Comparison of ENCODE assay signal across 20 mouse cellular contexts in the genomic region with DNA sequence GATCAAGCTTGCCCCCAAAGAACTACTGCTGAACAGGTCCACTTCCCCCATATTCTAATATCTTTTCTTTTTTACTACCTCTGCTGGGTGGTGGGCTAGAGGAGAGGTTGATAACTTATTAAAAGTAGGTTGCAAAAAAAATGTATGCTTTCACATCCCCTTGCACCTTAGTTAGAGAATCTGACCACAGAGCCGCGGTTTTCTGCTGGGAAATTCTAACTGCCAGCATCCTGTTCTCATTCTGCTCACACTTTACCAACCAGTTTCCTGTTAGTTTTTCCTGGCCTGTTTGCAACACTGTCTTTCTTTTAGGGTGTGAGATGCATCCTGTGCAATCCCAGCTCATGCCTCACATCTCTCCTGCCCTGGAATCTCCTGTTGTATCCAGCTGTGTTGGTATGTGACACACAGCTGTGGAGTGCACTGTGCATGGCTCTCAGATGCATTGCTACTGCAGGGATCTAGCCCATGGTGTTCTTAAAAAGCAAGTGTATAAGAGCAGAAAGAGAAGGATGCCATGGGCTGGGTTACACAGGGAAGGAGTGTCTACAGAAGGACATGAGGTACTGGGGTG. TPM values are rescaled to one million over a fixed set of nuclear protein-coding genes. Genes with fewer than 3 reads are reported as not detected.
DNase-seq lines count a peak whose midpoint lies in the region; ATAC-seq and TF ChIP-seq lines count a peak whose summit lies in the region.
"Had no signal": no experiment of that assay in that cellular context is flagged by ENCODE, and none has a peak within 500 bp of the region (broad histone marks: within the 10 kb centered on the region; RNA-seq: fewer than 3 reads in every experiment).

No protein-coding gene starts in this region.

- peak; percentile 55; the same call in 1 of the 2 replicates for ATAC-seq in heart, embryonic 16.5 days (replicated peaks; ENCODE audit: extremely low read depth, insufficient read depth, low FRiP score)
- ATAC-seq in kidney, embryonic 14.5 days (ENCODE audit: low FRiP score, low TSS enrichment), result no peak
- ATAC-seq: Patski had no signal

- H3K27ac ChIP-seq in heart, embryonic 16.5 days (ENCODE audit: low read length), result peak overlapping the region; percentile 23; the same call in 1 of the 2 replicates
- H3K27ac ChIP-seq in CH12.LX (ENCODE audit: insufficient read depth, low read depth), result peak overlapping the region; percentile 88
- no peak overlapping the region for H3K27ac ChIP-seq in kidney, embryonic 14.5 days (ENCODE audit: low read depth, low read length)
- H3K27ac ChIP-seq: embryonic facial prominence, embryonic 10.5 days; gastrocnemius, adult 2 months; hindbrain, embryonic 12.5 days; macrophage had no signal

- 44% methylated on average over 2 of the region's 2 CpGs for WGBS in heart, embryonic 16.5 days
- WGBS in kidney, embryonic 14.5 days, result 71% methylated on average over 2 of the region's 2 CpGs

- DNase-seq in heart, postnatal 4 days, result no peak
- peak; percentile 49 for DNase-seq in CH12.LX (ENCODE audit: extremely low read depth)
- DNase-seq in thymus, postnatal 10 days (ENCODE audit: low spot score in 2 of 2), result peak; percentile 59 to 60
- no peak for DNase-seq in gastrocnemius, postnatal 14 days
- no peak for DNase-seq in gastrocnemius, adult 18-20 months (ENCODE audit: low spot score)
- DNase-seq: adrenal gland, postnatal 25 days; cerebellum, adult 11-12 months; gastrocnemius, adult 2 months; kidney, adult 9 months; layer of hippocampus, adult 9-11 months; left cerebral cortex, postnatal 4 days had no signal

- H3K36me3 ChIP-seq in heart, embryonic 16.5 days (ENCODE audit: control insufficient read depth, insufficient read depth), result no peaks in the 10 kb centered on the region
- H3K36me3 ChIP-seq in CH12.LX (replicated peaks in 1 of 2; ENCODE audit: control insufficient read depth in 1 of 2, insufficient read depth in 1 of 2, low read length in 1 of 2), result no peaks in the 10 kb centered on the region
- H3K36me3 ChIP-seq in megakaryocyte, embryonic 14.5 days (replicated peaks; ENCODE audit: low read length), result no peaks in the 10 kb centered on the region
- no peaks in the 10 kb centered on the region for H3K36me3 ChIP-seq in kidney, embryonic 14.5 days (ENCODE audit: control insufficient read depth, insufficient read depth, low read length)
- H3K36me3 ChIP-seq: embryonic facial prominence, embryonic 10.5 days; hindbrain, embryonic 12.5 days had no signal

- no peak for TF ChIP-seq POLR2A in CH12.LX (IDR thresholded peaks at IDR 0.05; ENCODE audit: low read depth, low read length)

- no peaks in the 10 kb centered on the region for H3K27me3 ChIP-seq in heart, embryonic 16.5 days (ENCODE audit: control insufficient read depth, insufficient read depth, low read length)
- no peaks in the 10 kb centered on the region for H3K27me3 ChIP-seq in CH12.LX (replicated peaks)
- no peaks in the 10 kb centered on the region for H3K27me3 ChIP-seq in megakaryocyte, embryonic 14.5 days (replicated peaks)
- H3K27me3 ChIP-seq in kidney, embryonic 14.5 days (ENCODE audit: control insufficient read depth, insufficient read depth, low read length), result no peaks in the 10 kb centered on the region
- H3K27me3 ChIP-seq: hindbrain, embryonic 12.5 days; Patski had no signal

- in situ Hi-C loops in CH12.LX (cut with MboI; ENCODE audit: low pct_ligation_motif_present, low pct_unique_long_range_greater_than_20kb, low sequenced_read_pairs), result no loop called here

- H3K9ac ChIP-seq in heart, embryonic 16.5 days (ENCODE audit: low read length), result no peak overlapping the region
- H3K9ac ChIP-seq in CH12.LX (ENCODE audit: insufficient read depth, low read depth), result no peak overlapping the region
- H3K9ac ChIP-seq in kidney, embryonic 14.5 days (ENCODE audit: low read depth, low read length), result no peak overlapping the region
- H3K9ac ChIP-seq: hindbrain, embryonic 12.5 days had no signal

- dilution Hi-C loops in CH12.LX (cut with MboI; ENCODE audit: extremely low pct_ligation_motif_present, extremely low pct_unique_long_range_greater_than_20kb, low sequenced_read_pairs), result no loop called here

- no peak for TF ChIP-seq CTCF in CH12.LX (conservative IDR thresholded peaks at IDR 0.05 in 1 of 2, IDR thresholded peaks at IDR 0.05 in 1 of 2; ENCODE audit: low read depth in 2 of 2, low read length in 2 of 2)

- no peak overlapping the region for H3K4me2 ChIP-seq in heart, embryonic 16.5 days (ENCODE audit: low read depth, low read length)
- H3K4me2 ChIP-seq in CH12.LX (ENCODE audit: insufficient read depth, low read depth, poor library complexity, severe bottlenecking), result peak overlapping the region; percentile 41; the same call in 1 of the 2 replicates
- H3K4me2 ChIP-seq in kidney, embryonic 14.5 days (replicated peaks; ENCODE audit: low read depth, low read length), result no peak overlapping the region
- H3K4me2 ChIP-seq: heart, embryonic 11.5 days; hindbrain, embryonic 12.5 days had no signal

- H3K4me3 ChIP-seq in heart, embryonic 16.5 days (ENCODE audit: low read length), result no peak overlapping the region
- peak overlapping the region in 1 of 3 experiments; percentile 22 for H3K4me3 ChIP-seq in CH12.LX (replicated peaks in 1 of 3; ENCODE audit: low read depth in 2 of 3, low read length in 2 of 3, poor library complexity in 1 of 3)
- peak overlapping the region; percentile 56 for H3K4me3 ChIP-seq in megakaryocyte, embryonic 14.5 days (replicated peaks)
- no peak overlapping the region for H3K4me3 ChIP-seq in kidney, embryonic 14.5 days (ENCODE audit: low read length)
- H3K4me3 ChIP-seq: embryonic facial prominence, embryonic 10.5 days; gastrocnemius, adult 2 months; hindbrain, embryonic 12.5 days; myocyte had no signal

- H3K4me1 ChIP-seq in heart, embryonic 16.5 days (ENCODE audit: control insufficient read depth, insufficient read depth, low read length), result no peaks in the 10 kb centered on the region
- peaks cover 15 to 43% of the 10 kb centered on the region in 2 experiments for H3K4me1 ChIP-seq in CH12.LX (ENCODE audit: control insufficient read depth in 1 of 2, insufficient read depth in 2 of 2)
- peaks cover 71% of the 10 kb centered on the region for H3K4me1 ChIP-seq in megakaryocyte, embryonic 14.5 days
- no peaks in the 10 kb centered on the region for H3K4me1 ChIP-seq in kidney, embryonic 14.5 days (ENCODE audit: control insufficient read depth, insufficient read depth, low read length)
- H3K4me1 ChIP-seq: embryonic facial prominence, embryonic 10.5 days; hindbrain, embryonic 12.5 days had no signal

- peak; percentile 85 for TF ChIP-seq EP300 in CH12.LX (IDR thresholded peaks at IDR 0.05; ENCODE audit: low read length)

- H3K9me3 ChIP-seq in heart, embryonic 16.5 days (replicated peaks; ENCODE audit: control insufficient read depth, low read length), result no peaks in the 10 kb centered on the region
- no peaks in the 10 kb centered on the region for H3K9me3 ChIP-seq in CH12.LX (replicated peaks; ENCODE audit: low read length)
- H3K9me3 ChIP-seq in megakaryocyte, embryonic 14.5 days, result no peaks in the 10 kb centered on the region
- H3K9me3 ChIP-seq in kidney, embryonic 14.5 days (ENCODE audit: control insufficient read depth, low read length), result no peaks in the 10 kb centered on the region
- H3K9me3 ChIP-seq: embryonic facial prominence, embryonic 10.5 days; hindbrain, embryonic 12.5 days had no signal

- H3K79me2 ChIP-seq in CH12.LX (replicated peaks; ENCODE audit: control insufficient read depth, extremely low read depth, insufficient read depth, poor library complexity, severe bottlenecking), result no peaks in the 10 kb centered on the region

- no peak for TF ChIP-seq RAD21 in CH12.LX (IDR thresholded peaks at IDR 0.05; ENCODE audit: low read depth, low read length)

- intact Hi-C loops in gastrocnemius, postnatal 14 days (cut with DNase I; ENCODE audit: low total_unique reads), result no loop called here

TF ChIP-seq in CH12.LX, 34 proteins besides CTCF, POLR2A, EP300 and RAD21 (continues in another document):
- TF ChIP-seq JUN (IDR thresholded peaks at IDR 0.05; ENCODE audit: insufficient read depth, low read depth, low read length) (no peak), HCFC1 (IDR thresholded peaks at IDR 0.05; ENCODE audit: low read depth, low read length) (no peak), SIN3A (IDR thresholded peaks at IDR 0.05; ENCODE audit: low read length) (no peak), GABPA (IDR thresholded peaks at IDR 0.05; ENCODE audit: insufficient replicate concordance, low read depth, low read length) (no peak), ZNF384 (IDR thresholded peaks at IDR 0.05; ENCODE audit: low read depth, low read length) (peak; percentile 89), ZKSCAN1 (IDR thresholded peaks at IDR 0.05; ENCODE audit: borderline replicate concordance, low read depth, low read length) (no peak), MAX (IDR thresholded peaks at IDR 0.05; ENCODE audit: low read length) (no peak), CHD2 (IDR thresholded peaks at IDR 0.05; ENCODE audit: low read length) (0 out of 2 replicates have a peak, but pooled peaks have one; percentile 42), ZMIZ1 (IDR thresholded peaks at IDR 0.05; ENCODE audit: low read depth, low read length) (no peak), RCOR1 (conservative IDR thresholded peaks at IDR 0.05; ENCODE audit: low read depth, low read length) (no peak), MAZ (IDR thresholded peaks at IDR 0.05; ENCODE audit: low read depth, low read length) (0 out of 2 replicates have a peak, but pooled peaks have one; percentile 55), KAT2A (IDR thresholded peaks at IDR 0.05; ENCODE audit: insufficient replicate concordance, low read length) (no peak), ELF1 (IDR thresholded peaks at IDR 0.05; ENCODE audit: low read depth, low read length) (no peak), USF1 (IDR thresholded peaks at IDR 0.05; ENCODE audit: low read depth, low read length) (no peak), MAFK (IDR thresholded peaks at IDR 0.05; ENCODE audit: insufficient replicate concordance, low read length) (0 out of 2 replicates have a peak, but pooled peaks have one; percentile 22), ZC3H11A (IDR thresholded peaks at IDR 0.05; ENCODE audit: low read depth, low read length) (no peak), BHLHE40 (IDR thresholded peaks at IDR 0.05; ENCODE audit: low read depth, low read length) (peak; percentile 73), CHD1 (IDR thresholded peaks at IDR 0.05; ENCODE audit: low read depth, low read length) (no peak), MYC (IDR thresholded peaks at IDR 0.05; ENCODE audit: low read depth, low read length) (no peak)

RNA-seq across cellular contexts. Expression of gene Klrb1f, which starts 8.7 kb away (rescaled TPM):
- polyA plus RNA-seq in heart, embryonic 16.5 days (2015; fragmentation: Nextera tagmentation; extraction: Ambion mirVana), result 0.54 and 0.55 TPM in 2 replicates
- not detected for total RNA-seq in heart, postnatal 4 days (2021)
- total RNA-seq in CH12.LX (2012; rRNA removed), result 0.38 and 0.68 TPM in 2 replicates
- 0.21 and 0.38 TPM in 2 replicates for total RNA-seq in CH12.LX (2014; rRNA removed)
- polyA plus RNA-seq in CH12.LX (2012; ENCODE audit: insufficient read length, low read depth), result 0.23 and 0.25 TPM in 2 replicates
- not detected in 2 replicates for polyA plus RNA-seq in megakaryocyte, embryonic 14.5 days (2012; ENCODE audit: insufficient read depth, low replicate concordance)
- total RNA-seq in gastrocnemius, postnatal 14 days (2021), result not detected
- total RNA-seq in gastrocnemius, adult 18-20 months (2021), result not detected
- polyA plus RNA-seq in kidney, embryonic 14.5 days (2014; fragmentation: Nextera tagmentation; extraction: Ambion mirVana), result 0.28 TPM in 1 of 2 replicates, not detected in the other
- total RNA-seq: adrenal gland, postnatal 25 days; gastrocnemius, adult 2 months had no signal
- polyA plus RNA-seq: embryonic facial prominence, embryonic 10.5 days; myocyte; Patski had no signal

Comparison
In these comparisons a context has a peak if more than half of its experiments do, and no peak if none do; other contexts are left out.
1. DNase-seq: peak in CH12.LX (single experiment) and thymus, postnatal 10 days (2 of 2); none in heart, postnatal 4 days (single experiment), gastrocnemius, postnatal 14 days (single experiment) and gastrocnemius, adult 18-20 months (single experiment).